Mouse (Mus musculus) lung, embryonic 14.5 days (tissue): ENCODE measurements around the gene Fmo2. TPM values are rescaled to one million over a fixed set of nuclear protein-coding genes. Genes with fewer than 3 reads are reported as not detected.

Experiments
- ATAC-seq: fragments of 200-750 bp; cut with Nextera tagmentation; 2 replicates; pipeline ENCODE4 v1.8.0; 2017; ENCODE audit warnings: mild to moderate bottlenecking, moderate TSS enrichment, moderate library complexity; ENCODE audit not compliant: insufficient read depth
- DNase-seq: peaks from one replicate; pipeline ENCODE4 v3.0.0-alpha.2; 2015
- H3K27ac ChIP-seq: fragments of 300-500 bp; sonication (generic); 2 replicates; pipeline ENCODE4 v1.5.1; 2014; ENCODE audit warnings: low read depth, mild to moderate bottlenecking, moderate library complexity
- H3K27me3 ChIP-seq: fragments of 300-500 bp; sonication (generic); 2 replicates; pipeline ENCODE4 v1.6.1; 2014; ENCODE audit warnings: low read length, control low read depth; ENCODE audit not compliant: insufficient read depth
- H3K36me3 ChIP-seq: fragments of 300-500 bp; sonication (generic); 2 replicates; pipeline ENCODE4 v1.6.1; 2014; ENCODE audit warnings: control low read depth; ENCODE audit not compliant: insufficient read depth
- H3K4me1 ChIP-seq: fragments of 300-500 bp; sonication (generic); 2 replicates; pipeline ENCODE4 v1.6.1; 2014; ENCODE audit warnings: antibody characterized with exemption, control low read depth; ENCODE audit not compliant: insufficient read depth
- H3K4me2 ChIP-seq: fragments of 300-500 bp; sonication (generic); 2 replicates; pipeline ENCODE4 v1.6.1; 2014; ENCODE audit warnings: mild to moderate bottlenecking
- H3K4me3 ChIP-seq: fragments of 300-500 bp; sonication (generic); 2 replicates; pipeline ENCODE4 v1.5.1; 2014; ENCODE audit warnings: low read depth, low read length
- H3K9ac ChIP-seq: fragments of 300-500 bp; sonication (generic); 2 replicates; pipeline ENCODE4 v1.6.1; 2014
- H3K9me3 ChIP-seq: fragments of 300-500 bp; sonication (generic); 2 replicates; pipeline ENCODE4 v1.6.1; 2016; ENCODE audit warnings: low read depth, low read length, control low read depth
- CTCF ChIP-seq: IDR thresholded peaks from 2 replicates; pipeline ENCODE4 v1.5.1; 2016; ENCODE audit warnings: antibody characterized with exemption, low read depth
- WGBS: fragments of 180-500 bp; shearing (Covaris S2); extraction: QIAGEN DNeasy Blood & Tissue Kit; methylation state at CpG from one replicate; pipeline ENCODE4 v1.1.7; 2014; 5-methylcytosine and 5-hydroxymethylcytosine counted together
- polyA plus RNA-seq: library from polyadenylated mRNA; unstranded; fragments of >200 nt; fragmentation: Nextera tagmentation; extraction: Ambion mirVana; gene quantifications from 2 replicates; pipeline ENCODE4 v1.2.1, GENCODE M21; 2014

Gene Fmo2
- polyA plus RNA-seq, result 3.4 and 5.3 TPM in 2 replicates

GRCm38 (mm10) chr1:162897838-162898811 lies at the start of gene Fmo2:
Gene Fmo2, minus strand, starts transcription at chr1:162898726.
- peak; percentile 34 for DNase-seq
- TF ChIP-seq CTCF, result no peak
- H3K9ac ChIP-seq, result no peak within 1 kb of the TSS

DNA sequence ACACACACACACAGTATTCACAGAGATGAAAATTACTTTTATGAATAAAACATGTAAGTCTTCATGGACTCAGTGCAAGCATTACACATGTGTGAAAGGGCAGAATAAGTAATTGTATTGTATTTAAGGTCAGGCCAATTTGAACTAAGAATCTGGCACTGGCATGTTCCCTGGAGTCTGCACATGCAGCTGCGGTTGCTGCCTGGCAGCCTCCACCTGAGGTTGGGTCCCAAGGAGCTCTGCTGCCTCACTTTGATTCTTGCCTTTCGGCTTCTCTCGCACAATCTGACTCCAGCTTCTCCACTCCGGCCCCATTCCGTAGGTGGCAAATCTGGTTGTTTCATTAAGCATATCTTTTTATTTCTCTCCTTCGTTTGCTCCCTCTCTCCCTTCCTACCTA lies 49.4 kb upstream of the Fmo2 start:
- DNase-seq, result no peak
- Histone ChIP-seq H3K27me3 (no peaks in the 10 kb centered on the region), H3K27ac (no peak overlapping the region), H3K4me1 (no peaks in the 10 kb centered on the region), H3K9ac (no peak overlapping the region), H3K36me3 (no peaks in the 10 kb centered on the region), H3K9me3 (no peaks in the 10 kb centered on the region), H3K4me3 (no peak overlapping the region), H3K4me2 (no peak overlapping the region)
- no peak for TF ChIP-seq CTCF
- 87% methylated on average over 6 of the region's 6 CpGs for WGBS
- ATAC-seq, result no peak

More at GRCm38 (mm10) chr1:162897838-162898811, at the start of gene Fmo2:
- no peaks in the 10 kb centered on the region for H3K4me1 ChIP-seq
- ATAC-seq, result 0 out of 2 replicates have a peak, but pooled peaks have one; percentile 31
- no peak within 1 kb of the TSS for H3K4me3 ChIP-seq
- H3K4me2 ChIP-seq, result no peak within 1 kb of the TSS
- no peaks in the 10 kb centered on the region for H3K27me3 ChIP-seq
- no peaks in the 10 kb centered on the region for H3K36me3 ChIP-seq
- H3K9me3 ChIP-seq, result no peaks in the 10 kb centered on the region
- WGBS, result 63% methylated on average over 14 of the region's 14 CpGs
- H3K27ac ChIP-seq, result no peak within 1 kb of the TSS

DNA sequence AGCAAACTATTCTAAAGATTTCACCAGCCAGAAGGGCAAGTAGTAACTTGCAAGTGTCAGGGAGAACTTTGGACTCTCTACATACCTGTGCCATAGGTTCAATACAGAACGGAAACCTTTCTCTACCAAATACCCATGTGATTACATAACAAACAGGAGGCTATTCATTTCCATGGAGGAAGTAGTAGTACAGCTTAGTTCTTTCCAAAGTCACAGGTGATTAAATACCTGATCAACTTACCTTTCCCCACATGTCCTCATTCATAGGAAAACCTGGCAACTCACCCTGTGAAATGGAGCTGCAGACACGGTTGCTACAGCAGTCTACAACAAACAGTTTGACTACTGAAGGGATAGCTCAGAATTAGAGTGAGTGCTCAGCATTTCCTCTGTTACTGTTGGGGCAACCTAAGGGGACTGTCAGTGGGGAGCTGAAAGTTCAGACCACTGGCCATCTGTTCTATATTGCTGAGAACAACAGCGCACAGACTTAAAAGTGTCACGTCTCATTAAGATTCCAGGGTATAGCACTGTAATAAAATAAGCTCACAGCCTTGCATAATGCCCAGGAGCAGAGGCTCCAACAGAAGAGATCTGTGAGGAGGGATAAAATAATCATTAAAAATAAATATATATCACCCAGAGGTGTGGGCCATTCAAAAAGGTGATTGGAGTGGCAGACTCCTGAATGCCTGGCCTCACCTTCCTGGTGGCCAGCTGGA lies 48.5 kb upstream of the Fmo2 start:
- no peaks in the 10 kb centered on the region for H3K27me3 ChIP-seq
- DNase-seq (no peak), ATAC-seq (no peak)
- no peaks in the 10 kb centered on the region for H3K36me3 ChIP-seq
- no peaks in the 10 kb centered on the region for H3K9me3 ChIP-seq
- no peak overlapping the region for H3K27ac ChIP-seq
- no peak for TF ChIP-seq CTCF
- no peak overlapping the region for H3K4me2 ChIP-seq
- no peak overlapping the region for H3K4me3 ChIP-seq
- no peaks in the 10 kb centered on the region for H3K4me1 ChIP-seq
- H3K9ac ChIP-seq, result no peak overlapping the region
- WGBS, result 74% methylated on average over 4 of the region's 4 CpGs

GRCm38 (mm10) chr1:162943700-162944099 lies 45.2 kb upstream of the Fmo2 start:
- TF ChIP-seq CTCF, result no peak
- DNase-seq (peak; percentile 19), ATAC-seq (no peak)
- WGBS, result 32% methylated on average over 6 of the region's 6 CpGs
- Histone ChIP-seq H3K27ac (no peak overlapping the region), H3K36me3 (no peaks in the 10 kb centered on the region), H3K4me2 (no peak overlapping the region), H3K4me3 (no peak overlapping the region), H3K27me3 (no peaks in the 10 kb centered on the region), H3K9me3 (no peaks in the 10 kb centered on the region), H3K9ac (no peak overlapping the region), H3K4me1 (no peaks in the 10 kb centered on the region)

DNA sequence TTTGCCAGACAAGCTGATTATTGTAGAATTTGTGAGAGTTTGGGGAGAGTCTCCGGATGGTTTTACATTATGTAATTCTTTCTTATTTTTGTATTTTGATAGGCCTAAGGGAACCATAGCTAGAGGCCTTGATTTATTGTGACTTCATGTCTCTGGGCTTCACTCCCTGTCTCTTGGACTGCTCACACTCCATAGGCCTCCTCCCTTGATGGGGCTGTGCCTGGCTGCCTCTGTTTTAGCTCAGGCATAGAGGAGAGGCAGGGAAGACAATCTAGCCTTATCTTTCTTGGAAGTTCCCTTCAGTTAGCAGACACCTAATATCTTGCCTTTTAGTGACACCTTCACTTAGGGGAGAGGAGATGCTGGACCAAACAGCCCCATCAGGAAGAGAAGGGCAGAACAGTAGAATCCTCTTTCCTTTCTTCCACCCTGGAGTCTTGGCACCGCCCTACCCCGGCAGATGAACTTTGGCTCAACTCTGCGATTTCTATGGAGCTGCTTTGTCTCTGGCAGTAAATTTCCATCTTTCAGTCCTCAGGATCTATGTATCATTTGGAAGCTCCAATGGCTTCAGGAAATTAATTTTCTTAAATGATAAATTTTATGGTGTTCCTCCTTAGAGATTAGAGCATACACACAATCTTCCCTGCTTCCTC lies 40.3 kb upstream of the Fmo2 start:
- H3K36me3 ChIP-seq, result no peaks in the 10 kb centered on the region
- H3K9me3 ChIP-seq, result no peaks in the 10 kb centered on the region
- ATAC-seq (peak; percentile 94), DNase-seq (peak; percentile 82)
- no peak overlapping the region for H3K4me2 ChIP-seq
- no peak for TF ChIP-seq CTCF
- no peak overlapping the region for H3K9ac ChIP-seq
- H3K4me1 ChIP-seq, result no peaks in the 10 kb centered on the region
- H3K27me3 ChIP-seq, result no peaks in the 10 kb centered on the region
- peak overlapping the region; percentile 37; the same call in 1 of the 2 replicates for H3K27ac ChIP-seq
- 52% methylated on average over 4 of the region's 4 CpGs for WGBS
- H3K4me3 ChIP-seq, result no peak overlapping the region

DNA sequence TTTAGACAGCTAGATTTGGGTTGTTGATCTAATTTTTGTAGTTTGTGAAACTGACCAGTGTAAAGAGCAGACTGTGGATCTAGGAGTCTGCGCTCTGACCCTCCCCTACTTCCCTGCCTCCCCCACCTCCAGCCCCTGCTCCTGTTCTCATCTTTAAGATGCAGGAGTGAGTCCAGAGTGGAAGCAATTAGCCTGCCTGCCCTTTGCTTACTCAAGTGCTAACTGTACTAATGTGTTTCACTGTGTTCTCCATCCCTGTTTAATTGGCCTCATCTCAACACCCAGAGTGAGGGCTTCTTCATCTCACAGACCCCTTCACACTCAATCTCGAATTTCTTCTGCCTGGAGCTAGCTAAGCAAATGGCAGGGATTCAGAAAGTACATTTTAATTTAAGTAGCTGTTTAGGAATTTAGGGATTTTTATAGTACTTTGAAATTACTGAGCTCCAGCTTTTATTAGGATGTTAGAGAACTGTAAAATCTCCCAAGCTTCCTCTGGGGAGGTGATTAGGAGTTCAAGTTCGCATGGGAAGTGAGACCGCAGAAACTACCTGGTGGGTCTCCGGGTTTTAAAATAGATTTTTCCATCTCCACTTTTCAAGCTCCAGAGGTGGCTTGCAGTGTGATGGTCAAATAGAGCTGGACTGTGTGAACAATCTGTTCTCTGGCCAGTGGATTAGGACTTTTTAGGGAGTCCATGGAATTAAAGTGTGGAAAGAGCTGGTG lies 39.6 kb upstream of the Fmo2 start:
- no peak for TF ChIP-seq CTCF
- H3K9ac ChIP-seq, result no peak overlapping the region
- no peaks in the 10 kb centered on the region for H3K27me3 ChIP-seq
- H3K9me3 ChIP-seq, result no peaks in the 10 kb centered on the region
- H3K36me3 ChIP-seq, result no peaks in the 10 kb centered on the region
- WGBS, result 71% methylated on average over 5 of the region's 5 CpGs
- ATAC-seq (peak; percentile 7; the same call in 1 of the 2 replicates), DNase-seq (no peak)
- H3K4me1 ChIP-seq, result no peaks in the 10 kb centered on the region
- H3K4me2 ChIP-seq, result no peak overlapping the region
- H3K27ac ChIP-seq, result peak overlapping the region; percentile 37; the same call in 1 of the 2 replicates
- H3K4me3 ChIP-seq, result no peak overlapping the region
